Mouse (Mus musculus): ENCODE measurements around the gene Ncapd2. TPM values are rescaled to one million over a fixed set of nuclear protein-coding genes. Genes with fewer than 3 reads are reported as not detected.

The Ncapd2 gene
- polyA plus RNA-seq, 1 experiment from 2014 or later: 37.7 TPM

Small RNA genes lying within 50 kb of the gene (microRNA-seq; reads per million reads assigned to microRNA genes)
- gene Mir3098 (0.83 reads per million), gene Mir8113 (not detected)

Other genes with a start within 250 kb of the Ncapd2 start
- 107 TPM in 2 replicates for gene Cops7a, start 226.2 kb downstream of the Ncapd2 start, polyA plus RNA-seq (2015; fragmentation: Nextera tagmentation; extraction: Ambion mirVana)
- 67.4 and 77.9 TPM in 2 replicates for gene Pianp, start 195.0 kb downstream of the Ncapd2 start, polyA plus RNA-seq (2015; fragmentation: Nextera tagmentation; extraction: Ambion mirVana)
- gene Zfp384, start 182.6 kb downstream of the Ncapd2 start, polyA plus RNA-seq (2015; fragmentation: Nextera tagmentation; extraction: Ambion mirVana): 11.6 and 15.2 TPM in 2 replicates
- gene Ing4, start 151.9 kb downstream of the Ncapd2 start, polyA plus RNA-seq (2015; fragmentation: Nextera tagmentation; extraction: Ambion mirVana): 133 and 137 TPM in 2 replicates
- 18.2 and 20.9 TPM in 2 replicates for gene Acrbp, start 142.0 kb downstream of the Ncapd2 start, polyA plus RNA-seq (2015; fragmentation: Nextera tagmentation; extraction: Ambion mirVana)
- 0.36 and 0.85 TPM in 2 replicates for gene Lpar5, start 123.8 kb downstream of the Ncapd2 start, polyA plus RNA-seq (2015; fragmentation: Nextera tagmentation; extraction: Ambion mirVana)
- 66.6 and 68.4 TPM in 2 replicates for gene Chd4, start 95.7 kb downstream of the Ncapd2 start, polyA plus RNA-seq (2015; fragmentation: Nextera tagmentation; extraction: Ambion mirVana)
- gene Nop2, start 59.8 kb downstream of the Ncapd2 start, polyA plus RNA-seq (2015; fragmentation: Nextera tagmentation; extraction: Ambion mirVana): 48.6 and 50.7 TPM in 2 replicates
- gene Iffo1, start 46.5 kb downstream of the Ncapd2 start, polyA plus RNA-seq (2015; fragmentation: Nextera tagmentation; extraction: Ambion mirVana): 20.3 and 21.9 TPM in 2 replicates
- 1,587 and 1,624 TPM in 2 replicates for gene Gapdh, start 25.2 kb downstream of the Ncapd2 start, polyA plus RNA-seq (2015; fragmentation: Nextera tagmentation; extraction: Ambion mirVana)
- 140 and 154 TPM in 2 replicates for gene Mrpl51, start 100 bp upstream of the Ncapd2 start, polyA plus RNA-seq (2015; fragmentation: Nextera tagmentation; extraction: Ambion mirVana)
- gene Vamp1, start 23.9 kb upstream of the Ncapd2 start, polyA plus RNA-seq (2015; fragmentation: Nextera tagmentation; extraction: Ambion mirVana): 41.2 and 52.8 TPM in 2 replicates
- gene Tapbpl, start 40.2 kb upstream of the Ncapd2 start, polyA plus RNA-seq (2015; fragmentation: Nextera tagmentation; extraction: Ambion mirVana): 7.7 and 9.1 TPM in 2 replicates
- gene Cd27, start 45.3 kb upstream of the Ncapd2 start, polyA plus RNA-seq (2015; fragmentation: Nextera tagmentation; extraction: Ambion mirVana): 1.1 and 1.4 TPM in 2 replicates
- 0.10 TPM in 1 of 2 replicates, not detected in the other for gene Tuba3a, start 94.3 kb upstream of the Ncapd2 start, polyA plus RNA-seq (2015; fragmentation: Nextera tagmentation; extraction: Ambion mirVana)
- 16.4 and 18.7 TPM in 2 replicates for gene Ltbr, start 122.2 kb upstream of the Ncapd2 start, polyA plus RNA-seq (2015; fragmentation: Nextera tagmentation; extraction: Ambion mirVana)
- gene Scnn1a, start 129.0 kb upstream of the Ncapd2 start, polyA plus RNA-seq (2015; fragmentation: Nextera tagmentation; extraction: Ambion mirVana): 0.69 and 0.70 TPM in 2 replicates
- 15.1 and 18.3 TPM in 2 replicates for gene Tnfrsf1a, start 157.7 kb upstream of the Ncapd2 start, polyA plus RNA-seq (2015; fragmentation: Nextera tagmentation; extraction: Ambion mirVana)
- 0.30 and 0.41 TPM in 2 replicates for gene Plekhg6, start 189.1 kb upstream of the Ncapd2 start, polyA plus RNA-seq (2015; fragmentation: Nextera tagmentation; extraction: Ambion mirVana)

Measured in hindbrain, embryonic 16.5 days (tissue).